Mouse (Mus musculus) left cerebral cortex, postnatal 25 days (tissue): ENCODE data around the gene Fam162a. TPM values are rescaled to one million over a fixed set of nuclear protein-coding genes. Genes with fewer than 3 reads are reported as not detected.

Source experiments
- total RNA-seq, 2 experiments: library from RNA; stranded (reverse); gene quantifications; 2 replicates each; pipeline ENCODE4 v1.2.3; 2021

Fam162a gene
- total RNA-seq, 2 experiments from 2014 or later: 70.3 to 71.3 TPM

Other genes starting within 250 kb of the Fam162a start
- 1 to 10 TPM; 1.1 to 1.4 TPM for gene Parp14, start 200.1 kb downstream of the Fam162a start, total RNA-seq
- gene Parp9, start 133.1 kb downstream of the Fam162a start, total RNA-seq: 1 to 10 TPM; 2.6 TPM
- gene Dtx3l, start 132.4 kb downstream of the Fam162a start, total RNA-seq: 1 to 10 TPM; 2.9 to 3.5 TPM
- 100 to 1,000 TPM; 126 to 145 TPM for gene Kpna1, start 92.8 kb downstream of the Fam162a start, total RNA-seq
- 1 to 10 TPM; 4.2 to 4.8 TPM for gene Wdr5b, start 30.4 kb downstream of the Fam162a start, total RNA-seq
- gene Ccdc58, start 91 bp upstream of the Fam162a start, total RNA-seq: 10 to 100 TPM; 14.0 to 19.8 TPM
- gene Csta1, start 59.6 kb upstream of the Fam162a start, total RNA-seq: not detected
- not detected for gene Stfa2l1, start 85.2 kb upstream of the Fam162a start, total RNA-seq
- gene Gm5483, start 112.6 kb upstream of the Fam162a start, total RNA-seq: not detected
- not detected for gene Gm5416, start 138.8 kb upstream of the Fam162a start, total RNA-seq
- not detected for gene 2010005H15Rik, start 149.9 kb upstream of the Fam162a start, total RNA-seq
- gene Stfa1, start 205.4 kb upstream of the Fam162a start, total RNA-seq: not detected